Mouse (Mus musculus): ENCODE measurements around the gene Tmem252. TPM values are rescaled to one million over a fixed set of nuclear protein-coding genes. Genes with fewer than 3 reads are reported as not detected.
A peak's percentile ranks its signal among the peaks of the same experiment; 100 is the strongest.

The Tmem252 gene
- polyA plus RNA-seq (2016; fragmentation: Nextera tagmentation; extraction: Ambion mirVana): 0.29 and 0.44 TPM in 2 replicates

- Histone ChIP-seq H3K4me3 (no peak within 1 kb of the TSS), H3K27me3 (ENCODE audit: low read depth, poor library complexity, severe bottlenecking) (no peaks in the 10 kb centered on the region), H3K36me3 (no peaks in the 10 kb centered on the region), H3K27ac (replicated peaks) (no peak within 1 kb of the TSS), H3K9me3 (replicated peaks) (no peaks in the 10 kb centered on the region), H3K4me1 (0 out of 2 replicates have a peak, but pooled peaks cover 4% of the 10 kb centered on the region)
- no peak for DNase-seq (ENCODE audit: low spot score)
- 77% methylated on average over 3 of the region's 4 CpGs for WGBS
Measured at GRCm38 (mm10) chr19:24673762-24674161, at the start of gene Tmem252. Gene Tmem252, plus strand, starts transcription at chr19:24674008.

GRCm38 (mm10) chr19:24628049-24628448 lies 45.8 kb upstream of the Tmem252 start:
- no peak for DNase-seq (ENCODE audit: low spot score)
- WGBS: 86% methylated on average over 4 of the region's 4 CpGs
- Histone ChIP-seq H3K4me3 (no peak overlapping the region), H3K4me1 (no peaks in the 10 kb centered on the region), H3K27ac (replicated peaks) (no peak overlapping the region), H3K36me3 (no peaks in the 10 kb centered on the region), H3K27me3 (ENCODE audit: low read depth, poor library complexity, severe bottlenecking) (no peaks in the 10 kb centered on the region), H3K9me3 (replicated peaks) (no peaks in the 10 kb centered on the region)

DNA sequence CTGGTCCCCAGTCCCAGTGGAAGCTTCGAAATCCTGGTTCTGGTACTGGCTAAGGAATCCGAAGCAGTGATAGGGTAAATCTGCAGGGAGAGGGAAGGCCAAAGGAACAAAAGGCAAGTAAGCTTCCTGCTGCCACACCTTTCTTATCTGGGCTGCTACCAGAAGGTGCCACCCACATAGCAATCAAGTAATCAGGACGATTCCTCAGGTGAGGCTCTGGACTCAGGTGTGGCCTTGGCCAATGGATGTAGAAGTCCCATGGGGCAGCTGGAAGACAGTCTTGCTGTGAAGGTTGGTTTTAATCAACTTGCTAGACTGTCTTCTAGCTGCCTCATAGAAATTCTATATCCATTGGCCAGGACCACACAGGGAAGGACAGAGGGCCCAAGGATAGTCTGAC lies 40.8 kb upstream of the Tmem252 start:
- Histone ChIP-seq H3K4me3 (no peak overlapping the region), H3K9me3 (replicated peaks) (no peaks in the 10 kb centered on the region), H3K36me3 (no peaks in the 10 kb centered on the region), H3K27ac (replicated peaks) (no peak overlapping the region), H3K27me3 (ENCODE audit: low read depth, poor library complexity, severe bottlenecking) (peaks cover 7% of the 10 kb centered on the region; the same call in 1 of the 2 replicates), H3K4me1 (no peaks in the 10 kb centered on the region)
- DNase-seq (ENCODE audit: low spot score): no peak
- 78% methylated on average over 3 of the region's 3 CpGs for WGBS

- Histone ChIP-seq H3K27me3 (ENCODE audit: low read depth, poor library complexity, severe bottlenecking) (peaks cover 7% of the 10 kb centered on the region; the same call in 1 of the 2 replicates), H3K4me3 (no peak overlapping the region), H3K36me3 (no peaks in the 10 kb centered on the region), H3K9me3 (replicated peaks) (no peaks in the 10 kb centered on the region), H3K27ac (replicated peaks) (no peak overlapping the region), H3K4me1 (no peaks in the 10 kb centered on the region)
- 18% methylated on average over 7 of the region's 7 CpGs for WGBS
- peak; percentile 71 for DNase-seq (ENCODE audit: low spot score)
Measured at GRCm38 (mm10) chr19:24634602-24635001, 39.2 kb upstream of the Tmem252 start.

GRCm38 (mm10) chr19:24636616-24637015 lies 37.2 kb upstream of the Tmem252 start:
- WGBS: 80% methylated on average over 10 of the region's 10 CpGs
- H3K27ac ChIP-seq (replicated peaks): no peak overlapping the region

GRCm38 (mm10) chr19:24637988-24638387 lies 35.8 kb upstream of the Tmem252 start:
- Histone ChIP-seq H3K4me3 (no peak overlapping the region), H3K27me3 (ENCODE audit: low read depth, poor library complexity, severe bottlenecking) (peaks cover 7% of the 10 kb centered on the region; the same call in 1 of the 2 replicates), H3K27ac (replicated peaks) (no peak overlapping the region), H3K4me1 (no peaks in the 10 kb centered on the region), H3K9me3 (replicated peaks) (no peaks in the 10 kb centered on the region), H3K36me3 (no peaks in the 10 kb centered on the region)
- 92% methylated on average over 6 of the region's 6 CpGs for WGBS
- DNase-seq (ENCODE audit: low spot score): no peak

More at GRCm38 (mm10) chr19:24636616-24637015, 37.2 kb upstream of the Tmem252 start:
- H3K9me3 ChIP-seq (replicated peaks): no peaks in the 10 kb centered on the region
- no peaks in the 10 kb centered on the region for H3K4me1 ChIP-seq
- no peaks in the 10 kb centered on the region for H3K36me3 ChIP-seq
- no peak overlapping the region for H3K4me3 ChIP-seq
- no peak for DNase-seq (ENCODE audit: low spot score)
- peaks cover 7% of the 10 kb centered on the region; the same call in 1 of the 2 replicates for H3K27me3 ChIP-seq (ENCODE audit: low read depth, poor library complexity, severe bottlenecking)

DNA sequence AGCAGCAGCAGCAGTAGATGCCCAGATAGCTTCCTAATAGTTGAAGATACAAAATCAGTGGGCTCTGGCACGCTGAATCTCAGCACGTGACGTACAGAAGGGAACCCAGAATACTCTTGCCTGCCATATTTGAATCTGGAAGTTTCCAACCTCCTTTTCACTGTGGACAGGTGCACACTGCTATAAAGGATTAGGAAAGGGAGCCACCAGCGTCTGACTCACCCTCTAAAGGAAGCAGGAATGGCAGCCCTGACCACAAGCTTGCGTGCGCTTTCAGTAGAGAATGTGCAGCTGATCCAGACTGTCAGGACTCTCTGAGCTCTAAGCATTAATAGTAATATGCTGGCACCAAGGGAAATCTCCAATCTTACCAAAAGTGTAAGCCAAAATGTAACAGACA lies 32.8 kb upstream of the Tmem252 start:
- Histone ChIP-seq H3K27ac (replicated peaks) (no peak overlapping the region), H3K4me1 (0 out of 2 replicates have a peak, but pooled peaks cover 9% of the 10 kb centered on the region), H3K36me3 (no peaks in the 10 kb centered on the region), H3K27me3 (ENCODE audit: low read depth, poor library complexity, severe bottlenecking) (no peaks in the 10 kb centered on the region), H3K9me3 (replicated peaks) (no peaks in the 10 kb centered on the region), H3K4me3 (no peak overlapping the region)
- 89% methylated on average over 6 of the region's 6 CpGs for WGBS
- DNase-seq (ENCODE audit: low spot score): no peak

DNA sequence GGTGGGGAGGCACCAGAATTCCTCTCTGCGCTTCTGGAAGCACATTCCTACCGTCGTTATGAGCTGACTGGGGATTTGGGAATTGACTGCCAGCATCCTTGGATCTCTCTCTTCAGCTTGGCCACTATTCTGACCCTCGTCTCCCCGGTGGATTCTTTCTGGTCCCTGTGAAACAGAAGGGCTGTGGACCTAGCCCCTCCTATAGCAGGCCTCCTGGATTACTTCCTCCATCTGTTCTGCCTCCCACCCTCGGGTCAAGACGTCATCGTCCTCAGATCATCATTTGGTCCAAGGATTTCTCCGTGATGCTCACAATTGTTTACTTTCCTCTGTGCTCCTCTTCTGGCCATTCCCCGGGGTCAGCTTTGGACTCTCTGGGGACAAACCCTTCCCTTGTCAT lies 28.8 kb upstream of the Tmem252 start:
- H3K36me3 ChIP-seq: no peaks in the 10 kb centered on the region
- 0 out of 2 replicates have a peak, but pooled peaks cover 17% of the 10 kb centered on the region for H3K4me1 ChIP-seq
- H3K4me3 ChIP-seq: no peak overlapping the region
- no peaks in the 10 kb centered on the region for H3K27me3 ChIP-seq (ENCODE audit: low read depth, poor library complexity, severe bottlenecking)
- 72% methylated on average over 10 of the region's 10 CpGs for WGBS
- no peaks in the 10 kb centered on the region for H3K9me3 ChIP-seq (replicated peaks)
- no peak for DNase-seq (ENCODE audit: low spot score)
- H3K27ac ChIP-seq (replicated peaks): no peak overlapping the region

DNA sequence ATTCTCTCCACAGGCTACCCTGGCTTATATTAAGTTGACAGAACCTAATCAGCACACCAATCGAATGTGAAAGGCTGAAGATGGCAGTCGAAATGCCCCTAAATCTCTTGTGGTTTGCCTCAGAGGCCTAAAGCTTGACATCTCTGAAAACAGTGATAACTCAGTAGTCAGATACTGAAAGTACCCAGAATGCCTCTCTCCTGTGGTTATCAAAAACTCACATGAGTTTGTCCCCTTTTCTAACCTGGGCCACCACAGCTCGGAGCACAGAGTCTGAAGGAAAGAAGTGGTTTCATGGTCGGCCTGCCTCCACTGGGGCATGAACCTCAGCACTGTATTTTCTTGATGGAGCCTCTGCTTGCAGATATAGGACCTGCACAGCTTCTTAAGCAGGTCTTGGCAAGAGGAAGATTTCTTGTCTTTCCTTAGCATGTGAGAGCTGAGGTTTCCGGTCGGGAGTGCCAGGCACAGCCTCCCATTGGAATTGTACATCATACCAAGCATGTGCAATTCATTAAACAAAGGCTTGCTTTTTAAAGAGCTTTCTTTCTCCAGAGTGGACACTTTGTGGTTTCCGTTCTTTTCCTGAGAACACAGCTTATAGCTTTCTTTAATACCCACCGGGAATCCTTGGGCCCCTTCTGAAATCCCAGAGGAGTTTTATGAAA lies 27.5 kb upstream of the Tmem252 start:
- Histone ChIP-seq H3K27me3 (ENCODE audit: low read depth, poor library complexity, severe bottlenecking) (no peaks in the 10 kb centered on the region), H3K9me3 (replicated peaks) (no peaks in the 10 kb centered on the region), H3K36me3 (no peaks in the 10 kb centered on the region), H3K4me3 (no peak overlapping the region), H3K27ac (replicated peaks) (no peak overlapping the region), H3K4me1 (peaks cover 19% of the 10 kb centered on the region)
- no peak for DNase-seq (ENCODE audit: low spot score)
- 82% methylated on average over 8 of the region's 8 CpGs for WGBS

DNA sequence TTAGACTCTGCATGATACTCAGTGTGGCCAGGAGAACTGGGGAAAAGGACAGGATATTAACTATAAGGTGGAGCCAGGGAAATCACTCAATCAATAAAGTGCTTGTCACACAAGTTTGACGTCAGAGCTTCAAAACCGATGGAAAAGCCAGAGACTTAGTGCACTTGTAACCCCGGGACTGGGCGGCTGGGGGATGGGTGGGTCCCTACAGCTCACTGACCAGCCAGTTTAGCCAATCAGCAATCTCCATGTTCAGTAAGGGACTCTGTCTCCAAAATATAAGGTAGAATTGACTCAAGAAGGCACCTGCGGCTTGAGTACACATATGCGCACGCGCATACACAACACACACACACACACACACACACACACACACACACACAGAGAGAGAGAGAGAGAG lies 25.8 kb upstream of the Tmem252 start:
- H3K36me3 ChIP-seq: no peaks in the 10 kb centered on the region
- no peaks in the 10 kb centered on the region for H3K27me3 ChIP-seq (ENCODE audit: low read depth, poor library complexity, severe bottlenecking)
- DNase-seq (ENCODE audit: low spot score): no peak
- H3K27ac ChIP-seq (replicated peaks): no peak overlapping the region
- H3K4me1 ChIP-seq: peaks cover 33% of the 10 kb centered on the region
- no peak overlapping the region for H3K4me3 ChIP-seq
- 85% methylated on average over 8 of the region's 8 CpGs for WGBS
- H3K9me3 ChIP-seq (replicated peaks): no peaks in the 10 kb centered on the region

DNA sequence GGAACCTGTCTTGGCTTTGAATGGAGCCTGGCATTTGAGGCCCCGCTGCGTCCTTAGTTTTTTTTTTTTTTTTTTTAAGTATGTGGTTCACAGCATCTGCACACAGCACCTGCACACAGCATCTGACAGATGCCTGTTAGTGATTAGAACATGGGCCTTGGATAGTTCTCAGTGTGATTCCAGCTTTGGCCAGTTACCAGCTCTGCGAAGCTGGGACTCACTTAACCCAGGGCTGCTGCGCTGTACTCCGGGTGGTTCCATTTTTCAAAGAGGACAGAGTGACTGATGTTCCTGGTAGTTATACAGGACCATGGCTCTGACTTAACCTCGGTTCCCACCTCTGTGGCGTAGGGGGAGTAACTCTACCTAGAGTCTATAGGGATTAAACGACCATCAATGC lies 23.4 kb upstream of the Tmem252 start:
- no peaks in the 10 kb centered on the region for H3K9me3 ChIP-seq (replicated peaks)
- H3K27ac ChIP-seq (replicated peaks): no peak overlapping the region
- no peaks in the 10 kb centered on the region for H3K36me3 ChIP-seq
- 84% methylated on average over 8 of the region's 8 CpGs for WGBS
- no peaks in the 10 kb centered on the region for H3K27me3 ChIP-seq (ENCODE audit: low read depth, poor library complexity, severe bottlenecking)
- DNase-seq (ENCODE audit: low spot score): no peak
- H3K4me3 ChIP-seq: no peak overlapping the region
- H3K4me1 ChIP-seq: peaks cover 25% of the 10 kb centered on the region

- H3K9me3 ChIP-seq (replicated peaks): no peaks in the 10 kb centered on the region
- no peaks in the 10 kb centered on the region for H3K27me3 ChIP-seq (ENCODE audit: low read depth, poor library complexity, severe bottlenecking)
- H3K4me1 ChIP-seq: peaks cover 23% of the 10 kb centered on the region
- peak overlapping the region; percentile 23; the same call in 1 of the 2 replicates for H3K27ac ChIP-seq (replicated peaks)
- DNase-seq (ENCODE audit: low spot score): no peak
- WGBS: 58% methylated on average over 2 of the region's 2 CpGs
- H3K4me3 ChIP-seq: no peak overlapping the region
- H3K36me3 ChIP-seq: no peaks in the 10 kb centered on the region
Measured at GRCm38 (mm10) chr19:24651595-24651994, 22.2 kb upstream of the Tmem252 start.

DNA sequence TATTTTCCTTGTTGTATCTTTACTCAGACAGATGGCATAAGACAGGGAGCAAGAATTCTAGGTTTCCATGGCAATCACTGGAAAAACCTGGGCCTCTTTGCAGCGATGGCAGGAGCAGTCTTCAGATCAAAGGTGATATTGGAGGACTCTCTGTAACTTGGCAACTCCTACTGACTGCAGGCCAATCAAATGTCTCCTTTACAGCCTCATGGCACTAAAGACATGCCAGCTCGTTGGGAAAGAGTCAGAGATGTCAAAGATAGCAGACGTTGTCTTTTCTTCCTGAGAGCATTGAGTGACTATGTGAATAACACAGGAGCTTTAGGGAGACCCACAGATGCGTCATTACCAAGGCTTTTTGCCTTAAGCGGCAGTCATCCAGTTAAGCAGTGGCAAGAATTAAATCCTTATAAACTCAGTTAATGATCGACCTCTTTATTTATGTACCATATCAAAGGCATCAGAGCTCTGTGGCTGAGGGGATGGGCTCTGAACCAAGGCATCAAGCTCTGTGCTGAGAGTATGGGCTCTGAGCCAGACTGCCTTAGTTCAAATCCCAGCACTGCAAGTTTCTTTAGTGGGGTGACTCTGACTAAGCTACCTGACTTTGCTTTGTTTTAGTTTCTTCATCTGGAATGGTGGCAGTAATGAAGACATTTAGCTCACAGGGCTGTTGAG lies 21.3 kb upstream of the Tmem252 start:
- Histone ChIP-seq H3K9me3 (replicated peaks) (no peaks in the 10 kb centered on the region), H3K36me3 (no peaks in the 10 kb centered on the region), H3K27me3 (ENCODE audit: low read depth, poor library complexity, severe bottlenecking) (no peaks in the 10 kb centered on the region), H3K4me3 (no peak overlapping the region), H3K4me1 (peaks cover 23% of the 10 kb centered on the region), H3K27ac (replicated peaks) (no peak overlapping the region)
- DNase-seq (ENCODE audit: low spot score): no peak
- 49% methylated on average over 6 of the region's 6 CpGs for WGBS

Data from midbrain, embryonic 10.5 days (tissue).